Mouse (Mus musculus): ENCODE data around the gene Sirt4. TPM values are rescaled to one million over a fixed set of nuclear protein-coding genes. Genes with fewer than 3 reads are reported as not detected.
"Not testable (repeated sequence)": the region's sequence is repeated elsewhere in the genome, so short reads cannot be mapped to it uniquely, and the experiment has no call there.

Sirt4 gene
- polyA plus RNA-seq, 1 experiment = 9.2 TPM

- Histone ChIP-seq H3K79me3 (ENCODE audit: low read depth) (peaks cover 12% of the 10 kb centered on the region), H3K36me3 (ENCODE audit: control insufficient read depth, insufficient read depth) (no peaks in the 10 kb centered on the region), H3K4me3 (ENCODE audit: insufficient read depth, poor library complexity, severe bottlenecking) (no peak overlapping the region), H3K79me2 (ENCODE audit: control insufficient read depth, insufficient read depth) (peaks cover 15% of the 10 kb centered on the region), H3ac (ENCODE audit: control insufficient read depth, insufficient read length, low read depth) (no peak overlapping the region), H3K27me3 (ENCODE audit: control insufficient read depth, insufficient read depth, insufficient read length) (no peaks in the 10 kb centered on the region)
- peak; percentile 77 for TF ChIP-seq USF1 (IDR thresholded peaks at IDR 0.05; ENCODE audit: low read depth)
- no peak for TF ChIP-seq MYOD1 (IDR thresholded peaks at IDR 0.05; ENCODE audit: control insufficient read depth, insufficient read length, low read depth)
Measured at GRCm38 (mm10) chr5:115503035-115503434, 18.5 kb upstream of the Sirt4 start.

GRCm38 (mm10) chr5:115500383-115500935, 15.9 kb upstream of the Sirt4 start:
- H3K79me3 ChIP-seq (ENCODE audit: low read depth) = no peaks in the 10 kb centered on the region
- TF ChIP-seq MYOD1 (IDR thresholded peaks at IDR 0.05; ENCODE audit: control insufficient read depth, insufficient read length, low read depth) (no peak), USF1 (IDR thresholded peaks at IDR 0.05; ENCODE audit: low read depth) (no peak), CEBPB (IDR thresholded peaks at IDR 0.05; ENCODE audit: low read depth) (no peak), MAX (IDR thresholded peaks at IDR 0.05) (no peak), MYOG (IDR thresholded peaks at IDR 0.05; ENCODE audit: control insufficient read depth, extremely low read depth, insufficient read length) (no peak), CTCF (IDR thresholded peaks at IDR 0.05; ENCODE audit: control insufficient read depth, insufficient read depth, insufficient read length) (no peak), FOSL1 (IDR thresholded peaks at IDR 0.05; ENCODE audit: insufficient read depth, low read length, poor library complexity, severe bottlenecking) (no peak)
- no peaks in the 10 kb centered on the region for H3K27me3 ChIP-seq (ENCODE audit: control insufficient read depth, insufficient read depth, insufficient read length)
- H3K79me2 ChIP-seq (ENCODE audit: control insufficient read depth, insufficient read depth) = no peaks in the 10 kb centered on the region
- H3K36me3 ChIP-seq (ENCODE audit: control insufficient read depth, insufficient read depth) = no peaks in the 10 kb centered on the region
- H3ac ChIP-seq (ENCODE audit: control insufficient read depth, insufficient read length, low read depth) = no peak overlapping the region
- H3K4me3 ChIP-seq (ENCODE audit: insufficient read depth, poor library complexity, severe bottlenecking) = no peak overlapping the region

- Histone ChIP-seq H3K79me3 (ENCODE audit: low read depth) (no peaks in the 10 kb centered on the region), H3K4me3 (ENCODE audit: insufficient read depth, poor library complexity, severe bottlenecking) (no peak overlapping the region), H3K27me3 (ENCODE audit: control insufficient read depth, insufficient read depth, insufficient read length) (no peaks in the 10 kb centered on the region), H3ac (ENCODE audit: control insufficient read depth, insufficient read length, low read depth) (no peak overlapping the region), H3K79me2 (ENCODE audit: control insufficient read depth, insufficient read depth) (no peaks in the 10 kb centered on the region), H3K36me3 (ENCODE audit: control insufficient read depth, insufficient read depth) (no peaks in the 10 kb centered on the region)
- TF ChIP-seq CTCF (IDR thresholded peaks at IDR 0.05; ENCODE audit: control insufficient read depth, insufficient read depth, insufficient read length) (no peak), MYOG (IDR thresholded peaks at IDR 0.05; ENCODE audit: control insufficient read depth, extremely low read depth, insufficient read length) (no peak), USF1 (IDR thresholded peaks at IDR 0.05; ENCODE audit: low read depth) (no peak), MAX (IDR thresholded peaks at IDR 0.05) (no peak)
Measured at GRCm38 (mm10) chr5:115498307-115499240, 14.0 kb upstream of the Sirt4 start.

GRCm38 (mm10) chr5:115497033-115497432, 12.5 kb upstream of the Sirt4 start:
- Histone ChIP-seq H3K36me3 (ENCODE audit: control insufficient read depth, insufficient read depth) (no peaks in the 10 kb centered on the region), H3ac (ENCODE audit: control insufficient read depth, insufficient read length, low read depth) (no peak overlapping the region), H3K79me3 (ENCODE audit: low read depth) (no peaks in the 10 kb centered on the region), H3K27me3 (ENCODE audit: control insufficient read depth, insufficient read depth, insufficient read length) (no peaks in the 10 kb centered on the region), H3K79me2 (ENCODE audit: control insufficient read depth, insufficient read depth) (no peaks in the 10 kb centered on the region), H3K4me3 (ENCODE audit: insufficient read depth, poor library complexity, severe bottlenecking) (no peak overlapping the region)
- TF ChIP-seq CEBPB (IDR thresholded peaks at IDR 0.05; ENCODE audit: low read depth) (no peak), CTCF (IDR thresholded peaks at IDR 0.05; ENCODE audit: control insufficient read depth, insufficient read depth, insufficient read length) (no peak), MAX (IDR thresholded peaks at IDR 0.05) (no peak), MYOG (IDR thresholded peaks at IDR 0.05; ENCODE audit: control insufficient read depth, extremely low read depth, insufficient read length) (no peak), USF1 (IDR thresholded peaks at IDR 0.05; ENCODE audit: low read depth) (no peak), MYOD1 (IDR thresholded peaks at IDR 0.05; ENCODE audit: control insufficient read depth, insufficient read length, low read depth) (no peak), FOSL1 (IDR thresholded peaks at IDR 0.05; ENCODE audit: insufficient read depth, low read length, poor library complexity, severe bottlenecking) (no peak)

- not testable (repeated sequence) for H3K4me3 ChIP-seq (ENCODE audit: insufficient read depth, poor library complexity, severe bottlenecking); H3K79me2 ChIP-seq (ENCODE audit: control insufficient read depth, insufficient read depth); H3K27me3 ChIP-seq (ENCODE audit: control insufficient read depth, insufficient read depth, insufficient read length); H3K36me3 ChIP-seq (ENCODE audit: control insufficient read depth, insufficient read depth); H3K79me3 ChIP-seq (ENCODE audit: low read depth); H3ac ChIP-seq (ENCODE audit: control insufficient read depth, insufficient read length, low read depth)
Measured at GRCm38 (mm10) chr5:115495618-115496017, 11.1 kb upstream of the Sirt4 start.

- H3K4me3 ChIP-seq (ENCODE audit: insufficient read depth, poor library complexity, severe bottlenecking) = no peak overlapping the region
- TF ChIP-seq FOSL1 (IDR thresholded peaks at IDR 0.05; ENCODE audit: insufficient read depth, low read length, poor library complexity, severe bottlenecking) = no peak
- TF ChIP-seq USF1 (IDR thresholded peaks at IDR 0.05; ENCODE audit: low read depth) = no peak
- no peak for TF ChIP-seq MYOD1 (IDR thresholded peaks at IDR 0.05; ENCODE audit: control insufficient read depth, insufficient read length, low read depth)
- TF ChIP-seq MAX (IDR thresholded peaks at IDR 0.05) = no peak
- no peak for TF ChIP-seq MYOG (IDR thresholded peaks at IDR 0.05; ENCODE audit: control insufficient read depth, extremely low read depth, insufficient read length)
- no peak for TF ChIP-seq CTCF (IDR thresholded peaks at IDR 0.05; ENCODE audit: control insufficient read depth, insufficient read depth, insufficient read length)
- no peak for TF ChIP-seq CEBPB (IDR thresholded peaks at IDR 0.05; ENCODE audit: low read depth)
- no peaks in the 10 kb centered on the region for H3K36me3 ChIP-seq (ENCODE audit: control insufficient read depth, insufficient read depth)
- no peak overlapping the region for H3ac ChIP-seq (ENCODE audit: control insufficient read depth, insufficient read length, low read depth)
- H3K79me2 ChIP-seq (ENCODE audit: control insufficient read depth, insufficient read depth) = no peaks in the 10 kb centered on the region
- no peaks in the 10 kb centered on the region for H3K79me3 ChIP-seq (ENCODE audit: low read depth)
- H3K27me3 ChIP-seq (ENCODE audit: control insufficient read depth, insufficient read depth, insufficient read length) = no peaks in the 10 kb centered on the region
Measured at GRCm38 (mm10) chr5:115493441-115493840, 8.9 kb upstream of the Sirt4 start.
